Mouse (Mus musculus): ENCODE results near the gene Dpep1.

DNA sequence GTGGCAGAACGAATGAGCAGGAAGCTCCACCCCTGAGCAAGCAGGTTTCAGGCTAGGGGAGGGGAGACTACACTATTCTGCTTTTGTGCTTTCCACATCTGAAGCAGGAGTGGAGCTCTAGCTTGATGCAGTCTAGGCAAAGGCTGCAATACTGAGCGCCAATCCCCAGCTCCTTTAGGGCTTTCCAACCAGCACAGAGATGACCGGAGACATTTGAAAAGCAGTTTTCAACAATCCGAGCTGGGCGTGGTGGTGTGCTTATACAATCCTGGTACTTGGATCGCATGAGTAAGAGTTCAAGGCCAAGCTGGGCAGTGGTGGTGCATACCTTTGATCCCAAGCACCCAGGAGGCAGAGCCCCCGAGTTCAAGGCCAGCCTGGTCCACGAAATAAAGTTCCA, 5.9 kb downstream of the Dpep1 start:
- TF ChIP-seq CTCF (IDR thresholded peaks at IDR 0.05; ENCODE audit: extremely low read depth, insufficient read length, insufficient replicate concordance, low read depth, low read length) (no peak), POLR2A (IDR thresholded peaks at IDR 0.05; ENCODE audit: low read depth, low read length) (no peak)
